Mouse (Mus musculus) ES-E14 (cell line): ENCODE results near the gene Cys1.

Experiments
- CHD2 ChIP-seq: IDR thresholded peaks from 2 replicates; pipeline ENCODE4 v1.6.1; 2014; ENCODE audit warnings: mild to moderate bottlenecking, low read depth, low read length, inconsistent platforms
- HCFC1 ChIP-seq: IDR thresholded peaks from 2 replicates; pipeline ENCODE4 v1.6.1; 2012; ENCODE audit warnings: low read length, inconsistent platforms, borderline replicate concordance; ENCODE audit not compliant: insufficient read depth
- MAFK ChIP-seq: IDR thresholded peaks from 2 replicates; pipeline ENCODE4 v1.6.1; 2014; ENCODE audit warnings: mild to moderate bottlenecking, low read depth, low read length, inconsistent platforms; ENCODE audit not compliant: insufficient read depth
- ZC3H11A ChIP-seq: IDR thresholded peaks from 2 replicates; pipeline ENCODE4 v1.6.1; 2012; ENCODE audit warnings: low read depth, mild to moderate bottlenecking, inconsistent platforms, low read length, borderline replicate concordance
- ZNF384 ChIP-seq: IDR thresholded peaks from 2 replicates; pipeline ENCODE4 v1.6.1; 2012; ENCODE audit warnings: low read depth, low read length, inconsistent platforms

DNA sequence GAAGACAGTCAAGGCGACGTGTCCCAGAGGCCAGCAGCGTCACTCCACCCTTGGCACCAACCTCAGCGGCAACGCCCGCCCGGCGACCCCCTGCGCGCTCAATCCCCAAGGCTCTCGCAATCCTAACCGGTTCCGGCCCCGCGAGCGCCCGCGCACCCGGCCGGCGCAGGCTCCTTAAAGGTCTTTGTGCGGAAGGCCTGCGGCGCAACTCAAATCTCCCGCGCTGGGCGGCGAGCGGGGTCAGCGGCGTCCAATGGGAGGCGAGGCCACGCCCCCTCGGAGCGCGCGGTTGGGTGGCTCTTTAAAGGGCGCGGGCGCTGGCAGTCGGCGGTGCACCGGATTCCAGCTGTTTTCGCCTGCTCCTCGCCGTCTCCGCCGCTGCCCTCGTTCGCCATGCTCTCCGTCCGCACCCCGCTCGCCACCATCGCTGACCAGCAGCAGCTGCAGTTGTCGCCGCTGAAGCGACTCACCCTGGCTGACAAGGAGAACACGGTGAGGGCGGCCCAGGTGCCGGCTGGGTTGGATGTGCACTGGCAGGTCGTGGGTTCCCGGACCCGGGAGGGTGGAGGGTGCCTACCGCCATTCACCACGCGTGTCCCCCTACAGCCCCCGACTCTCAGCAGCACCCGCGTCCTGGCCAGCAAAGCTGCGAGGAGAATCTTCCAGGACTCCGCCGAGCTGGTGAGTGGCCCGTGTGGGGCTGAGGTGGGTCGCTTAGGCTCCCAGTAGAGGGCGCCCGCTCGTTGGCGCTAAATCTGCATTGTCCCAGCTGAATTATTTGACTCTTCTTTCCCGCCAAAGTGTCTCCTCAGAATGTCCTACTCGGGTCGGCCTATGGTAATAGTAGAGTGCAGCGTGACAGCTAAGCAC is 26.6 kb upstream of the Cys1 start, which contains the start of gene Rrm2:
- TF ChIP-seq CHD2, result no peak
- no peak for TF ChIP-seq ZNF384
- TF ChIP-seq MAFK, result no peak
- TF ChIP-seq HCFC1, result no peak
- no peak for TF ChIP-seq ZC3H11A
